Mouse (Mus musculus): ENCODE data around the gene Dis3l. TPM values are rescaled to one million over a fixed set of nuclear protein-coding genes. Genes with fewer than 3 reads are reported as not detected.
"Not testable (repeated sequence)": the region's sequence is repeated elsewhere in the genome, so short reads cannot be mapped to it uniquely, and the experiment has no call there.

Gene Dis3l
- total RNA-seq, 2 experiments from 2014 or later: 13.2 to 20.4 TPM

DNA sequence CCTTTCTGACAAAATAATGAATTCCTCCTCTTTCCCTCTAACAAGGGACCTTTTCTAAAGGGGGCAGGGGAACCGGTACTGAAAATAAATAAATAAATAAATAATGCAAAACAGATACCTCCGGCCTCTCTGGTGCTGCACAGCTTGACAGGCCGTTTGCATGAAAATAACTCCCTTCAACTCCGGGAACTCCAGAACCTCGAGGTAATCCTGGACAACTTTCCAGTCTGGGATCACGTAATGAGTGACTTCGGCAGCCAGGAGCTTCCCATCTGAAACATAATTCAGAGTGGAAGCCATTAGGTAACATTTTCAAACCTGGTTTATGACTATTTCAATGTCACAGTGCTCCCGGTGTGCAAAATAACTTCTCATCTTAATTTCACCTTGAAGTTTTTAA, 1.7 kb downstream of the Dis3l start:
- no peak for ATAC-seq (replicated peaks; ENCODE audit: low FRiP score, low TSS enrichment, poor library complexity, severe bottlenecking)

DNA sequence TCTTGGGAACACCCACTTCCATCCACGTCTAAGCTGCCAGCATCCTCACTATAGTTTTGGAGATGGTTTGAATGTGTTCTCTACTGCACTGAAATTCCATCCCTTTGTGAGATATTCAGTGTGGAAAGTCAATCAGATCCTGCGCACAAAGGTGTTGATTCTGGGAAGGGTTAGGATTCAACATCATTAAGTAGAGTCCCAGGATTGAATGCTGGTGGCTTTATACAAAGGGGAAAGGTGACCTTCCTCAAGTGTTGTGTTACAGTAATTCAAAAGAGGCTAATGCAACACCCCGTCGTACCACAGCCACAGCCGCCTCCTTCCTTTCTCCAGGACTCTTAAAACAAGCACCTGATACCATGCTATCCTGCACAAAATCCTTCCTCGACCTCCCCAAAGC, 5.3 kb downstream of the Dis3l start:
- ATAC-seq (replicated peaks; ENCODE audit: low FRiP score, low TSS enrichment, poor library complexity, severe bottlenecking): no peak

DNA sequence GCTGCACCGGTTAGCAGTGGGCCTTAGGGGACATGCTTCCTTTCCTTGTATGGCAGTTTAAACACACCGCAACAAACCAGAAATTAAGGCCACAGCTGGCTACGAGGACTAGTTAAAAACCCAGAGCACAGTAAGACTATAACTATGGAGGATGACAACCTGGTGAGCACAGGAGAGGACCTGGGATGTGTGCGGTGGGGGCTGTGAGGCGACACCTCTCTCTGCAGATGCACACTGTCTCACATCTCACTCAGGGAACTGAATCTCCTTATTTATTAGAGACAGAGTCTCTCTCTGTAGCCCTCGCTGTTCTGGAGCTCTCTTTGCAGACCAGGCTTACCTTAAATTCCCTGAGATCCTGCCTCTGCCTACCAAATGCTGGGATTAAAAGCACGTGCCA, 17.1 kb downstream of the Dis3l start:
- no peak for ATAC-seq (replicated peaks; ENCODE audit: low FRiP score, low TSS enrichment, poor library complexity, severe bottlenecking)

DNA sequence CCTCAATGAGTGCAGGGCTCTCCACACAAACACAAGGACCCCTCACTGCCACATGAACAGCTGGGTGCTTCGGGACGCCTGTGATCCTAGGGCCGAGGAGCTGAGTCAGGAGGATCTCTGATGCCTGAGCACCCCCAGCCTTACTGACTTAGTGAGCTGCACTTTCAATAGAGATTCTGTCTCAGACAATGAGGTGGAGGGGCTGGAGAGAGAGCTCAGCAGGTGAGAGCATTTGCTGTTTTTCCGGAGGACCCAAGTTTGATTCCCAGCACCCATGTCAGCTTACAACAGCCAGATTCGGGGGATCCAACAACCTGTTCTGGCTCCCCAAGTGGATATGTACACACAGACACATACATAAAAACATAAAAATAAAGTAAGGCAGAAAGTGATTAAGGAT, 24.1 kb downstream of the Dis3l start:
- ATAC-seq (replicated peaks; ENCODE audit: low FRiP score, low TSS enrichment, poor library complexity, severe bottlenecking): no peak

DNA sequence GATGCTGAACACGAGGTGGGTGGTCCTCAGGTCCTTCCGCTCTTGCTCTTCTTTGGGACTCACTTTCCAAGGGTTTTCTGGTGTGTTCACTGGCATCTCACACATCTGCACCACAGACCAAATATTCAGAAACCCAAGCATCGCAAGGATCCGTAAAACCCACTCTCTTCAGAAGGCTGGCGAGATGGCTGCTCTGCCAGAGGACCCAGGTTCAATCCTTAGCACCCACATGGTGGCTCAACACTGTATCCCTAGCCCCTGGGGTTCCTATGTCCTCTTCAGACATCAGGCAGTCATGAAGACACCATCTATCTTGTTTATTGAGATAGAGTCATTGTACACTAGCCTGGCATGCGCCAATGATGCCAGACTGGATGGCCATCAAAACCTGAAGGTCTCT, 26.4 kb downstream of the Dis3l start:
- no peak for ATAC-seq (replicated peaks; ENCODE audit: low FRiP score, low TSS enrichment, poor library complexity, severe bottlenecking)

DNA sequence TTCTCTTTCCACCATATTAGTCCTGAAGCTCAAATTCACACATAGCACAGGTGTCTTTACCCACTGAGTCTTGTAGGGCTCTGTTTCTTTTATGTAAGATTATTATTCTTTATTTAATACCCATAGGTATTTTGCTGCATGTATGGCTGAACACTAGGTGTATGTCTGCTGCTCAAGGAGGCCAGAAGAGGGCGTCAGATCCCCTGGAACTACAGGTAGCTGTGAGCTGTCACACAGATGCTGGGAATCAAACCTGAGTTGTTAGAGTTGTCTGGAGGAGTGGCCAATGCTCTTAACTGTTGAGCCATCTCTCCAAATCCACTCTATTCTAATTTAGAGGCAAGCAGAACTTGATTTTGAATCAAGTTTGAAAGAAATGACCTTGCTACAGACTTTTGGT, 29.0 kb downstream of the Dis3l start:
- no peak for ATAC-seq (replicated peaks; ENCODE audit: low FRiP score, low TSS enrichment, poor library complexity, severe bottlenecking)

DNA sequence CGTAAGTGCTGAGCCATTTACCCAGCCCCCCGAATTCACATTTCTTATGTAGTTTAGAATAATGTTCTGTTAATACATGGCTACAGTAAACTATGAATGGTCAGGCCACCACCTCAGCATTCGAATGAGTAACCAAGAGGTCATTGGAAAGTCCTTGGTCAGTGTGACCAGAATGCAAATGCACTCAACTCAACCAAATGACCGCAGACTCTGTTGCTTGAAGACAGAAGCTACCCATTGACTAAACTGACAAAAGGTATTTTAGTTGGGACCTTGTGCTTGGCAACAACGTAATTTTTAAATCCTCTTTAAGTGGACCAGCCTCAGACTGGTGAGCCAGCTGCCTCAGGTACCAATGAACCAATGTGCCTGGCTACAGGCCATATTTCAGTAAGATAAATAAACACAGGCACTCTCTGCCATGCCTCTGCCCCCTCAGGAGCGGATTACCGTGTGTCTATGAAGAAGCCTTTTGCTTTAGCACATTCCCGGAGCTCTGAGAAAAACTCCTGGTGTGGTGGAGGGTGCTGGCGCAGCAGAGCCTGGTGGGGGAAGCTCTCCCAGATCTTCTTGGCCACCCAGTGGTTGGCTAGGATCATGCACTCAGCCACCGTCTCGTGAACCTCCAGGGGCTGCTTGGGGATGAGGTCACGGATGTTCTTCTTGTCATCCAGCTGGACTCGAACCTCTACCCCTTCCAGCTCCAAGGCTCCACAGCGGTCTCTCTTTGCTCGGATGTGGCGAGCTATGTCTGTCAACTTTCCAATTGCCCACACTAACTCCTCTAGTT, 29.9 kb downstream of the Dis3l start:
- no peak; the same call in 1 of the 2 replicates for ATAC-seq (replicated peaks; ENCODE audit: low FRiP score, low TSS enrichment, poor library complexity, severe bottlenecking)

DNA sequence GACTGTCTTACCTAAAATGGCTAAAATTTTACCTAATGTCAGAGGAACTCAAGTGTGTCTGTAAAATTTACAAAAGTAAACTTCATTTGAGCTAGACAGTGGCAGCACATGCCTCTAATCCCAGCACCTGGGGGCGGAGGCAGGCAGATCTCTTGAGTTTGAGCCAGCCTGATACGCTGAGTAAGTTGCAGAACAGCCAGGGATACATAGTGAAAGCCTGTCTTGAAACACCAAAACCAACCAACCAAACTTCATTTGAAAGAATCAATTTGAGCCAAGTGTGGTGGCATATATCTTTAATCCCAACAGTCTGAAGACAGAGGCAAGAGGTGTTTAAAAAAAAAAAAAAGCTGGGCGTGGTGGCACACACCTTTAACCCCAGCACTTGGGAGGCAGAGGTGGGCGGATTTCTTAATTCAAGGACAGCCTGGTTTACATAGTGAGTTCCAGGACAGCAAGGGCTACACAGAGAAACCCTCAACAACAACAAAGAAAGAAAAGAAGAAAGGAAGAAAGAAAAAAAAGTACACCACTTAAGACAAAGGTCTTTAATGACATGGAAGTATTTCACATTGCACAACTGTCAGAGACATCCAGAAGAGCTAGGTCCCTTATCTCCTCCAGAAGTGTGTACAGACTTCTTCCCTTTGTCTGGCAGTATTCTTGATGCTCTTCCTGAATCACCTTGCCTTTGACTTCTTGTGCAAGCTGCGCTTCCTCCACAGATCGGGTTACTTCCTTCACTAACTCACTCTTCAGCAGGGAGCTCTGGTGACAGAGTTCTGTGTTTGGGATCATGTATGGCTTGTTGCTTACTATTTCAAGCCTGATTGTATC, 34.4 kb downstream of the Dis3l start:
- no peak for ATAC-seq (replicated peaks; ENCODE audit: low FRiP score, low TSS enrichment, poor library complexity, severe bottlenecking)

DNA sequence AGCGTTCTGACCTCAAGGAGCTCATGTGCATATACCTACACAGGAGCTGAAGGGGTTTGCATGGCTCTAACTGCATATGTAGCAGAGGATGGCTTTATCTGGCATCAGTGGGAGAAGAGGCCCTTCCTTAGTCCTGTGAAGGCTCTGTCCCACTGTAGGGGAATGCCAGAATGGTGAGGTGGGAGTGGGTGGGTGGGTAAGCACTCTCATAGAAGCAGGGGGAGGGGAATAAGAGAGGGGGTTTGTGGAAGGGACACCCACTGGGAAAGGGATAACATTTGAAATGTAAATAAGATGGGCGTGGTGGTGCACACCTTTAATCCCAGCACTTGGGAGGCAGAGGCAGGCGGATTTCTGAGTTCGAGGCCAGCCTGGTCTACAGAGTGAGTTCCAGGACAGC, 38.0 kb downstream of the Dis3l start:
- not testable (repeated sequence) for ATAC-seq (replicated peaks; ENCODE audit: low FRiP score, low TSS enrichment, poor library complexity, severe bottlenecking)

DNA sequence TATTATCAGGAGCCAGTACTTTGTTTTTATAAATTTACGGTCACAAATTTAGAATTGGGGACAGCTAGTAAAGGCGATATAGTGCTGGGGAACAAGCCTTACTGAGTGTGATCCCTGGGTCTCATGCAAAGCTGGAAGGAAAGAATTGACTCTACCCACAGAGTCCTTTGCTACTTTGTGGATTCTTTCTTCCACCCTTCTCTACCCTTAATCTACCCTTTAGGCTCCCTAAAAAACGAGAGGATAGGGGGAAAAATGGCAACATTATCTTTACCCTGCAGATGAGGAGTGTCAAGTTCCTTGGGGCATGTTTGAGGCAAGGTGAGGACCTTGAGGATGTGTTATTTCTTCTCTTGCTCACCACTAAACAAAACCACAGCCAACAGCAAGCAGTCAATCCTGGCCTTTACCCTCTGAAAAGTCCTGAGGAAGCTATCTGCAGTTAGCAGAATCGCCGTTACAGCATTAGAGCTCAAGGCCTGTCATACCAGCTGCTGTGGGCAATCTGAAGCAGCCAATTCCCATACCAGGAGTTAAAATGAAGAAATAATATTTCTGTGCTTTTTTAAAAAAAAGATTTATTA, 58.6 kb downstream of the Dis3l start:
- peak; percentile 59 for ATAC-seq (replicated peaks; ENCODE audit: low FRiP score, low TSS enrichment, poor library complexity, severe bottlenecking)

DNA sequence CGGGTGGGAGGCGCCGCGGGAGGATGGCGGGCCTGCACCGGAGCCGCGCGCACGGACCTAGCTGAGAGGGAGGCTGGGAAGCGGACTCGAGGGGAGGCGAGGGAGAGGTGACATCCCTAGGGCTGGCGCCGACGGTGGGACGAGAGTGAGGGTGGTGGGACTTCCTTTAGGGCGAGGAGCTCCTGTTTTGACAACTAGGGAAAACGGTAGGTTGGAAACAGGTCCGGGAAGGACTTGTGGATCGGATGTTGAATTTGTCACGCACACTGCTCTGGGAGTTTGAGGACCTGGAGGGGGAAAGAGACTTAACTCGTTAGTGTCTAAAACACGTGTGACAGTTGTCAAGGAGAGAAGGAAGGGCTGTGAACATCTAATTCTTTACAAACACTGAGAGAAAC, 59.3 kb downstream of the Dis3l start:
- peak; percentile 51 for ATAC-seq (replicated peaks; ENCODE audit: low FRiP score, low TSS enrichment, poor library complexity, severe bottlenecking)

DNA sequence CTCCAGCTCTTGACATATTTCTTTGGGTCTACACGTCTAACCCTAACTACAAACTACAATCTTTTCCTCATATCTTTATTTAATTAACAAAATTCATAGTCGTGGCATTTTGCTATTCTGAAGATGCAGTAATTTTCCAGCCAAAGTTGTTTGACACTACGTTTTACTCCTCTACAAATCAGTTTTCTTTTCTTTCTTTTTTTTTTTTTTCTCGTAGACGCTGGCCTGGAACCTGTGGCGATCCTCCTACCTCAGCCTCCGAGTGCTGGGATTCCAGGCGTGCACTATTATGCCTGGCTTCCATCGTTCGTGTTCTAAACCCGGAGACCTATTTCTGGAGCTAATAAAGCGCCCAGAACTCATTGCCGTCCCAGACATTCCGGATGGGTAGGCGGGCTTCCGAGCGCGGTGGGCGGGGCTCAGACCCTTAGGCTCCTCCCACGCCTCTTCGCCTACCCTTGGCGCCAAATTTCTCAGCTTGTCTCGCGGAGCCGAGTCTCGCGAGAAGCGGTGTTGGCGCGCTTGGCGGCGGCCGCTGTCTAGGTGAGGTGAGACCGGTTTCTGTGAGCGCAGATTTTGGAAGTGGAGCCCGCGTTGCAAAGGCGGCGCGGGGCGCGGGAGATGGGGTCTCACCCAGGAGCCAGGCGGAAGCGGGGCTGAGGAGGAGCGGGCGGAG, 59.8 kb downstream of the Dis3l start, which contains the start of gene Tipin:
Gene Tipin, plus strand, starts transcription at position 477 of the 676 bp plus-strand sequence.
- peak; percentile 96 for ATAC-seq (replicated peaks; ENCODE audit: low FRiP score, low TSS enrichment, poor library complexity, severe bottlenecking)

DNA sequence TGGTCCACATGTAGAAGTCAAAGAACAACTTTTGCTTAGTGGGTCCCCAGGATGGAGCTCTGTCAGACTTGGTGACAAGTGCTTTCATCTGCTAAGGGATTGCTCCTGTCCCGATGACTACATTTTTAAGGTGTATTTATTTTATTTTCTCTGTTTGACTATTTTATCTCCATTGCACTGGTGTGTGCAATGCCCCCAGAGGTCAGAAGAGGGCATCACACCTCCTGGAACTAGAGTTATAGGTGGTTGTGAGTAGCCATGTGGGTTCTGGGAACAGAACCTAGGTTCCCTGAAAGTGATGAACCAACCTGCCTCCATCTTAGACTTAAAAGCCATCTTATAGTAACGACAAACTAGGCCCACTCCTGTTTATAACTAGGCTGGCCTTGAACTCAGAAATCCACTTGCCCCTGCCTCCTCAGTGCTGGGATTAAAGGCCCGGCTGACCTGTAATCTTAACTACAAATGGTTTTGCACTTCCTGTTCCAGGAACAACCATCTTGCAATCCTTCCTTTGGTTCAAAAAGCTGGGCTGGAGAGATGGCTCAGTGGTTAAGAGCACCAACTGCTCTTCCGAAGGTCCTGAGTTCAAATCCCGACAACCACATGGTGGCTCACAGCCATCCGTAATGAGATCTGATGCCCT, 62.3 kb downstream of the Dis3l start:
- no peak for ATAC-seq (replicated peaks; ENCODE audit: low FRiP score, low TSS enrichment, poor library complexity, severe bottlenecking)

DNA sequence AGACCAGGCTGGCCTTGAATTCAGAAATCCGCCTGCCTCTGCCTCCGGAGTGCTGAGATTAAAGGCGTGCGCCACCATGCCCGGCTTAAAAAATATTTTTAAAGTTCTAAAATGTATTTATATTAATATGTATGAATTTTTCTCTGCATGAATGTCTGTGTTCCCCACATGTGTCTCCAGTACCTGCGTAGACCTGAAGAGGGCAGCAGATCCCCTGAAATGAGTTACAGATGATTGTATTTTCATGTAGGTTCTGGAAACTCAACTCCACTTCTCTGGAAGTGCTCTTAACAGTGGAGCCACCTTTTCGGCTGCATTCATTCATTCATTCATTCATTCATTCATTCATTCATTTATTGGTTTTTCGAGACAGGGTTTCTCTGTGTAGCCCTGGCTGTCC, 63.4 kb downstream of the Dis3l start:
- ATAC-seq (replicated peaks; ENCODE audit: low FRiP score, low TSS enrichment, poor library complexity, severe bottlenecking): no peak

DNA sequence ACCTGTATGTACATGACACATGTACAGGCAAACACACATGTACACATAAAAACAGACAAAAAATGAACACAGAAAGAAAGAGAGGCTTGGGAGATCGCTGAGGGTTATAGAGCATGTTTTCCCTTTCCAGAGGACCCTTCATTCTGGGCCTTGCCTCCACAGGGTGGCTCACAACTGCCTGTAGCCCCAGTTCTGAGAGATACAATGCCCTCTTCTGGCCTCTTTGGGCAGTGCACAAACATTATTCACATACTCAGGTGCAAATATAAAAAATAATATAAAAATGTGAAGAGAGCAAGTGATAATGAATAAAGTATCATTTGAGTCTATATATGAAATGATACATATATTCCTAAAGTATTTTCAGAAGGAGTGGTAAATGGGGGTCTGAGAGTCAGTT, 66.2 kb downstream of the Dis3l start:
- ATAC-seq (replicated peaks; ENCODE audit: low FRiP score, low TSS enrichment, poor library complexity, severe bottlenecking): no peak

DNA sequence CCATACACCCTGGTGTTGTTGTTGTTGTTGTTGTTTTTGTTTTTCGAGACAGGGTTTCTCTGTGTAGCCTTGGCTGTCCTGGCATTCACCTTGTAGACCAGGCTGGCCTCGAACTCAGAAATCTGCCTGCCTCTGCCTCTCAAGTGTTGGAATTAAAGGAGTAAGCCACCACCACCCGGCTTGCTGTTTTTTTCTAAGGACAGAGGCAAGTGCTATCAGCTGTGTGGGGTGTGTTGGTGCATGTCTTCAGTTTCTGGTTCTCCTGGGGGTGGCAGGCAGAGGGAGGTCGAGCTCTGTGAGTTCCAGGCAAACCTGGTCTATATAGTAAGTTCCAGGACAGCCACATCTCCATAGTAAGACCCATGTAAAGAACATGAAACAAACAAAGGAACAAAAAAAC, 66.8 kb downstream of the Dis3l start:
- no peak for ATAC-seq (replicated peaks; ENCODE audit: low FRiP score, low TSS enrichment, poor library complexity, severe bottlenecking)

DNA sequence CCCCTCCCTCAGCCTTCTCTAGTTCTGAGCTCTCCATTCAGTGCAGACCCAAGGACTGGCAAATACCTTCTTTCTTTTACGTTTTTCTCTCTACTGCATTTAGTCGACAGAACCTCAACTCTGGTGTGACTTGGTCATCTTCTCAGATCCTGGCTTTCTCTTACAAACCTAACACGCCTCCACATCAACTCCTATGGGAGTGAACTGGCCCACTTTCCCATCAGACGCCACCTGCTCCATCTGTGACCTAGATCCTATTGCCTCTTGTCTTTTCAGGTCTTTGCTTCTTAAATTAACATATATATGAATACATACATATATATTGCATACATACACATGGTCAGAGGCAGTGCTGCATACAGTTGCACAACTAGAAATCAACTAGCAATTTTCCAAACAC, 67.3 kb downstream of the Dis3l start:
- no peak for ATAC-seq (replicated peaks; ENCODE audit: low FRiP score, low TSS enrichment, poor library complexity, severe bottlenecking)

DNA sequence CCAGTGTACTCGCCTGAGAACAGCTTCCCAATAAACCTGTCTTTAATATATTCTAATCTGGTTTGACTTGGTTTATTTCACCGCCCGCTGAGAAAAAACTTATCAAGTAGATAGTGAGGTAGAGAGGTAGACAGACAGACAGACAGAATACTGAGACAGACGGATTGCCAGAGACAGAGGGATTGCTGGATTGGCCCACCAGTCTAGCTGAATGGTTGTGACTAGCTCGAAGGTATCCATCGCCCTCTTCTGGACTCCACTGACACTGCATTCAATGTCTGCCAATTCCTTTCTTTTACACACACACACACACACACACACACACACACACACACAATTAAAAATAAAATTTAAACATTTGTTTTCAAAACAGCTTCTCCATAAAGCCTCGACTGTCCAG, 68.5 kb downstream of the Dis3l start:
- ATAC-seq (replicated peaks; ENCODE audit: low FRiP score, low TSS enrichment, poor library complexity, severe bottlenecking): peak; percentile 59

DNA sequence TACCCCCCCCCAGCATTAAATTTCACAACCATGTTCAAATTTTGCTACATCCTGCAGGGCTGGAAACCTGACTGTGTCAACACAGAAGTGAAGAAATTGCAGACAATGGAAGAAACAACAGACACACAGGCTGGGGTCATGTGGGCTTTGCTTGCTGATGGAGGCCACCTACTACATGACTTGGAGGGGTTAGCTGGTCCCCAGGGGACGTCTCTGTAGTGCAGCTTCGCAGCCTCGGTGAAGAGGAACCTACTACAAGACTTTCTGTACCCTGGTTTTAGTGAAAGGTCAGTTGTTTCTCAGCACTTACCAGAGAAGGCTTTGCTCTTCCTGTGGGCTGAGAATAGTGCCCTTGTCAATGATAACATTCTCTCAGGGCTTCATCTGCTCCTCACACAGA, 69.8 kb downstream of the Dis3l start:
- no peak for ATAC-seq (replicated peaks; ENCODE audit: low FRiP score, low TSS enrichment, poor library complexity, severe bottlenecking)

Data from megakaryocyte-erythroid progenitor cell, adult 5-6 weeks (primary cell).